Mouse (Mus musculus): Measurements from ENCODE around the gene Samd3.

- TF ChIP-seq POLR2A (IDR thresholded peaks at IDR 0.05; ENCODE audit: borderline replicate concordance, extremely low read depth, insufficient read depth, insufficient read length, poor library complexity, severe bottlenecking) (no peak), CTCF (IDR thresholded peaks at IDR 0.05; ENCODE audit: borderline replicate concordance, extremely low read depth, insufficient read depth, insufficient read length) (no peak)
Observed at GRCm38 (mm10) chr10:26229488-26229887, at the start of gene Samd3.

All from brain, embryonic 14.5 days (tissue).